Mouse (Mus musculus) brain, embryonic 14.5 days (tissue): ENCODE measurements around the gene Cnmd. TPM values are rescaled to one million over a fixed set of nuclear protein-coding genes. Genes with fewer than 3 reads are reported as not detected.
A peak's percentile ranks its signal among the peaks of the same experiment; 100 is the strongest.

Experiments
- DNase-seq: peaks from one replicate; pipeline ENCODE4 v3.0.0-alpha.2; 2011; ENCODE audit warnings: low read depth
- CTCF ChIP-seq: fragments of 200-500 bp; IDR thresholded peaks from 2 replicates; pipeline ENCODE4 v1.5.1; 2012; ENCODE audit warnings: inconsistent platforms, mild to moderate bottlenecking, moderate library complexity, borderline replicate concordance; ENCODE audit not compliant: insufficient read depth, insufficient read length; ENCODE audit errors: extremely low read depth
- POLR2A ChIP-seq: fragments of 200-500 bp; IDR thresholded peaks from 2 replicates; pipeline ENCODE4 v1.6.1; 2012; ENCODE audit warnings: mild to moderate bottlenecking, inconsistent platforms, borderline replicate concordance; ENCODE audit not compliant: poor library complexity, insufficient read depth, insufficient read length, severe bottlenecking; ENCODE audit errors: extremely low read depth
- polyA plus RNA-seq: library from polyadenylated mRNA; depleted of rRNA; stranded (reverse); fragments of >200 nt; gene quantifications from 2 replicates; pipeline ENCODE4 v1.2.3, GENCODE M21; 2012; rRNA removed

Gene Cnmd
- polyA plus RNA-seq, 1 experiment, result 2.6 TPM

DNA sequence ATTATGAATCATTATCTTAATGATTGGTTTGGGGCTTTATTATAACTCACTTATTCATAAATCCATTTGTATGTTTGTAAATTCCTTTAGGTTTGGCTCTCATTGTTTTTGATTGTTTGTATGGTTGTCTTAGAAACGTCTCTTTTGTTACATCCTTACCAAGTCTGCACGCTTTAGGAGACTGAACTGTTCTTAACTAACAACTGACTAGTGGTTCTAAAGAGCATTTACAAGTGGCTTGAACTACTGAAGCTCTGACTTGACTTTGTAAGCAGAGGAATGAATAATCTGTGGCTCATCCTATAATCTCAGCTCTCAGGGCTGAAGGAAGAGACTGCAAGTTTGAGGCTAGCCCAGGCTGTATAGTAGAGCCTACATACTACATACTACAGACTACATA, 70.4 kb downstream of the Cnmd start:
- TF ChIP-seq POLR2A (no peak), CTCF (no peak)
- no peak for DNase-seq

DNA sequence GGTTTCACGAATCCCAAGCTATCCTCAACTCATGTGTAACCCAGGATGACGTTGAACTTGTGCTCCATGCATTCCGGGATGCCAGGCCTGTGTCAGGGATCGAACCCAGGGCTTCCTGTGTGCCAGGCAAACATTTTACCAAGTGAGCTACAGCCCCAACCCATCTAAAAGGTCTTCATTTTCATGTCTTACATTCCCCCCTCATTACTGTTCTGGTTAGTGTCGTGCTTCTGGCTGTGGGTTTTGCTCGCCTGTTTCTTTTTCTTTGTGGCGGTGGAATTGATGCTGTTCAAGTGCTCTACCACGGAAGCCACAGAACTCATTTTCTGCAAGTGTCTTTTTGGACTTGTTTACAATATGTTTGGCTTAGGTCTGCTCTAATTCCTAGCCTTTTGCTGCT, 71.1 kb downstream of the Cnmd start:
- TF ChIP-seq CTCF (no peak), POLR2A (no peak)
- DNase-seq, result no peak

DNA sequence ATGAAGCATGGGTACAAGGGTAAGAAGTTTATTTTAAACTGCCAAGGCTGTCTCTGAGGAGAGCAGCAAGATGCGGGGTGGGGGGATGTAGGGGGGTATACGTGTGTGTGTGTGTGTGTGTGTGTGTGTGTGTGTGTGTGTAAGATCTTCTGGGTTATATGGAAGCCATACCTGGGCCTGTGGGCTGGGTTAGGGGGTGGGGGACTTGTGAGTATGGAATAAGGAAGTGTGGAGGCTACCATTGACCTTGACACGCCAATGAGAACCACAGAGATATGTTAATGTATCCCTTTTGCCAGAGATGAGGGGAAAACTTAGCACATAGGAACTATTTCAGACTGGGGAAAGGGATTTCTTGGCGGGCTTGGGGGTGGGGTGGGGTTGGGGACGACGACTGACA, 72.6 kb downstream of the Cnmd start:
- TF ChIP-seq POLR2A, result no peak
- no peak for TF ChIP-seq CTCF
- DNase-seq, result no peak

DNA sequence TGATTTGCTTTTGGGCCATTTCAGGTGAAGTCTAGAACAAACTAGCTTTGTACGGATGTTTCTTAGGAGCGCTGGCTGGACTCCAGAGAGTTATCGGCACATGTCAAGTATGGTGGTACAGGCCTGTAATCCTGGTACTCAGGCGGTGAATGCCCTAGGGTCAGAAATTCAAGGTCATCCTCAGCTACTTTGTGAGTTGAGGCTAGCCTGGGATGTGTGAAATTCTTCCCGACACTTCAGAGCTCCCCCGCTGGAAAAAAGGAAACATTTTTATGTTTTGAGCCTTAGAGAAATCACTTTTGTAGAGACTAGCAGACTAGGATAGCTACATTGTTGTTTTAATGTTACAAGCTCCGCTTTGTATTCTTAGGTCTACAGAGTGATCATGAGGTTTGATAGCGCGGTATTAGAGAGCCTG, 73.4 kb downstream of the Cnmd start:
- no peak for TF ChIP-seq CTCF
- TF ChIP-seq POLR2A, result no peak
- peak; percentile 9 for DNase-seq

DNA sequence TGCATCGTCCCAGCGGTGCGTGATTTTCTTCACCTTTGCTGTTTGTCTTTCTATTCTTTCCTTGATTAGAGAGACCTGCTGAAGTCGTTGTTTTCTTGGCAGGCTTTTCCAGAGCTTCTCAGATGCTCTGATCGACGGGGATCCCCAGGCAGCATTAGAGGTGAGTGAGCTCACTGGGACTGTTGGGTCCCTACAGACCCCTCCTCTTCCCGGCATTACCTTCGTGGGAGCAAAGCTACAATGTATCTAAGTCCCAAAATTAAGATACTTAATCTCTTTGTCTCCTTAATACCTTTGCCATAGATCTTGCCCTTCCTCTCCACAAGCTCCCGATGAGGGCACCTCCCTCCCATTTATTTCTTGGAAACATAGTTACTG, 74.1 kb downstream of the Cnmd start:
- TF ChIP-seq POLR2A (no peak), CTCF (no peak)
- DNase-seq, result no peak

Other genes starting within 250 kb of the Cnmd start
- gene Kbtbd7, start 235.7 kb downstream of the Cnmd start, polyA plus RNA-seq, result 15.8 and 18.5 TPM in 2 replicates
- 2.6 and 3.7 TPM in 2 replicates for gene Kbtbd6, start 210.3 kb downstream of the Cnmd start, polyA plus RNA-seq
- 5.0 and 6.1 TPM in 2 replicates for gene Elf1, start 181.0 kb downstream of the Cnmd start, polyA plus RNA-seq
- 21.9 and 23.5 TPM in 2 replicates for gene Wbp4, start 180.7 kb downstream of the Cnmd start, polyA plus RNA-seq
- 44.7 and 49.9 TPM in 2 replicates for gene Sugt1, start 74.5 kb downstream of the Cnmd start, polyA plus RNA-seq
- gene Pcdh8, start 109.1 kb upstream of the Cnmd start, polyA plus RNA-seq, result 64.5 and 68.9 TPM in 2 replicates